ENCODE assay signal across 8 mouse cellular contexts in genomic region chr2:39007865-39008264, GRCm38 (mm10). TPM values are rescaled to one million over a fixed set of nuclear protein-coding genes. Genes with fewer than 3 reads are reported as not detected.
DNase-seq lines count a peak whose midpoint lies in the region; ATAC-seq lines count a peak whose summit lies in the region.

No protein-coding gene starts in this region.

- H3K9ac ChIP-seq in intestine, embryonic 15.5 days = peak overlapping the region; percentile 78

- peak; percentile 91 for DNase-seq in adrenal gland, adult 8-10 months
- peak; percentile 86 for DNase-seq in embryo, embryonic 11.5 days (ENCODE audit: low read depth, low spot score)
- peak; percentile 88 to 91 for DNase-seq in gastrocnemius, postnatal 36 days
- peak; percentile 95 to 97 for DNase-seq in left cerebral cortex, postnatal 25 days (ENCODE audit: low spot score in 2 of 2)
- DNase-seq in mesoderm, embryonic 11.5 days (ENCODE audit: low read depth, low spot score) = peak; percentile 95
- peak; percentile 96 for DNase-seq in right cerebral cortex, postnatal 25 days
- DNase-seq in urinary bladder, postnatal 36 days (ENCODE audit: low spot score in 2 of 2) = peak; percentile 90 to 94

- no peaks in the 10 kb centered on the region for H3K9me3 ChIP-seq in intestine, embryonic 15.5 days

- peak overlapping the region; percentile 85 for H3K4me2 ChIP-seq in intestine, embryonic 15.5 days (replicated peaks)

- H3K36me3 ChIP-seq in intestine, embryonic 15.5 days = peaks cover 9% of the 10 kb centered on the region; the same call in 1 of the 2 replicates

- under 1% methylated on average over 44 of the region's 44 CpGs for WGBS in intestine, embryonic 15.5 days

- H3K4me1 ChIP-seq in intestine, embryonic 15.5 days (replicated peaks) = peaks cover 39% of the 10 kb centered on the region

- ATAC-seq in intestine, embryonic 15.5 days = peak; percentile 88

- peak overlapping the region; percentile 85 for H3K27ac ChIP-seq in intestine, embryonic 15.5 days

- intact Hi-C loops in gastrocnemius, postnatal 36 days (cut with DNase I) = no loop called here
- intact Hi-C loops in left cerebral cortex, postnatal 25 days (cut with DNase I) = loop anchor here (5.0 kb wide), 1 partner anchor 366 kb away; the partner anchor contains the start of gene Psmb7

- peak overlapping the region; percentile 73 for H3K4me3 ChIP-seq in intestine, embryonic 15.5 days (replicated peaks)

- no peaks in the 10 kb centered on the region for H3K27me3 ChIP-seq in intestine, embryonic 15.5 days (replicated peaks)

RNA-seq across cellular contexts. Expression of gene Rpl35, which starts 2.4 kb away (rescaled TPM):
- total RNA-seq in adrenal gland, adult 8-10 months (2022) = 100 to 1,000 TPM; 431 to 487 (median 461) TPM
- 100 to 1,000 TPM; 216 to 254 TPM for total RNA-seq in gastrocnemius, postnatal 36 days (2021)
- polyA plus RNA-seq in intestine, embryonic 15.5 days (2015; fragmentation: Nextera tagmentation; extraction: Ambion mirVana) = 888 and 1,051 TPM in 2 replicates
- total RNA-seq in left cerebral cortex, postnatal 25 days (2021) = 100 to 1,000 TPM; 209 to 243 TPM

RNA-seq across cellular contexts. Expression of gene Arpc5l, which starts 2.7 kb away (rescaled TPM):
- 10 to 100 TPM; 86.2 to 93.4 (median 87.6) TPM for total RNA-seq in adrenal gland, adult 8-10 months (2022)
- total RNA-seq in gastrocnemius, postnatal 36 days (2021) = 100 to 1,000 TPM in 1 of 2 experiments, 10 to 100 TPM in 1; 94.7 to 101 TPM
- 107 and 111 TPM in 2 replicates for polyA plus RNA-seq in intestine, embryonic 15.5 days (2015; fragmentation: Nextera tagmentation; extraction: Ambion mirVana)
- total RNA-seq in left cerebral cortex, postnatal 25 days (2021) = 100 to 1,000 TPM; 104 to 114 TPM

RNA-seq across cellular contexts. Expression of gene Wdr38, which starts 10.6 kb away (rescaled TPM):
- total RNA-seq in adrenal gland, adult 8-10 months (2022) = 1 to 10 TPM in 1 of 4 experiments, under 1 TPM in 3; 0.38 to 1.3 (median 0.64) TPM
- under 1 TPM; 0.17 to 0.31 TPM for total RNA-seq in gastrocnemius, postnatal 36 days (2021)
- polyA plus RNA-seq in intestine, embryonic 15.5 days (2015; fragmentation: Nextera tagmentation; extraction: Ambion mirVana) = 1.3 and 1.4 TPM in 2 replicates
- under 1 TPM; 0.34 to 0.76 TPM for total RNA-seq in left cerebral cortex, postnatal 25 days (2021)

RNA-seq across cellular contexts. Expression of gene Golga1, which starts 57.5 kb away (rescaled TPM):
- 10 to 100 TPM; 20.8 to 38.2 (median 28.3) TPM for total RNA-seq in adrenal gland, adult 8-10 months (2022)
- 10 to 100 TPM in 1 of 2 experiments, 1 to 10 TPM in 1; 9.0 to 11.0 TPM for total RNA-seq in gastrocnemius, postnatal 36 days (2021)
- 28.5 and 28.9 TPM in 2 replicates for polyA plus RNA-seq in intestine, embryonic 15.5 days (2015; fragmentation: Nextera tagmentation; extraction: Ambion mirVana)
- 10 to 100 TPM; 31.2 to 37.5 TPM for total RNA-seq in left cerebral cortex, postnatal 25 days (2021)

Comparison
In these comparisons a context has a peak if more than half of its experiments do, and no peak if none do; other contexts are left out.
1. Peak in every context shown above with its lines: DNase-seq, ATAC-seq, H3K4me3 ChIP-seq and H3K27ac ChIP-seq.